Mouse (Mus musculus) effector memory CD4-positive, alpha-beta T cell, adult 5 months (primary cell): ENCODE measurements around the gene Apon. TPM values are rescaled to one million over a fixed set of nuclear protein-coding genes. Genes with fewer than 3 reads are reported as not detected.

Experiments used
- polyA plus RNA-seq: library from polyadenylated mRNA; unstranded; fragments of 100-300 nt; shearing (Covaris generic); gene quantifications from one replicate; pipeline ENCODE4 v1.2.1, GENCODE M21; 2017

Apon gene
- not detected for polyA plus RNA-seq

DNA sequence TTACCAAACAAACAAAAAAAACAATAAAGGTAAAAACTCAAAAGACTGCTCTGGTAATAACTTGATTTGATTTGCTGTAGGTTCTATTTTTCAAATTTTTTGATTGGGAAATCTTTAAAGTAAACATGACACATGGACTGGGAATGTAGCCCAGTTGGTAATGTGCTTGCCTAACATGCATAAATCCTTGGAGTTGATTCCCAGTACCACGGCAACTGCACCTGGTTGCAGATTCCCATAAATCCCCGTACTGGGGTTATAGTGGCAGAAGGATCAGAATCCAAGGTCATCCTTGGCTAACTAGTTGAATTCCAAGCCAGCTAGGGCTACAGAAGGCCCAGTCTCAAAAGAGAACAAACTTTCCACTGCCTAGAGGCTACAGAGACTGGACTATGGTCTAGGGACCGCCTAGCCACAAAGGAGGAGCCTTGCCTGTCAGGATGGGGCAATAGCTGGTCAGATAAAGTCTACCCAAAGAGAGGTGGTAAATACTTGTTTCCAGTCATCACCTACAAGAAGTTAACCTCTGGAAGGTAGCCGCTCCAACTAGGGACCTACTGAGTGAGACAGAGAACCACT, at the start of gene Apon:
Gene Apon, plus strand, starts transcription at position 420 of the 579 bp plus-strand sequence.

DNA sequence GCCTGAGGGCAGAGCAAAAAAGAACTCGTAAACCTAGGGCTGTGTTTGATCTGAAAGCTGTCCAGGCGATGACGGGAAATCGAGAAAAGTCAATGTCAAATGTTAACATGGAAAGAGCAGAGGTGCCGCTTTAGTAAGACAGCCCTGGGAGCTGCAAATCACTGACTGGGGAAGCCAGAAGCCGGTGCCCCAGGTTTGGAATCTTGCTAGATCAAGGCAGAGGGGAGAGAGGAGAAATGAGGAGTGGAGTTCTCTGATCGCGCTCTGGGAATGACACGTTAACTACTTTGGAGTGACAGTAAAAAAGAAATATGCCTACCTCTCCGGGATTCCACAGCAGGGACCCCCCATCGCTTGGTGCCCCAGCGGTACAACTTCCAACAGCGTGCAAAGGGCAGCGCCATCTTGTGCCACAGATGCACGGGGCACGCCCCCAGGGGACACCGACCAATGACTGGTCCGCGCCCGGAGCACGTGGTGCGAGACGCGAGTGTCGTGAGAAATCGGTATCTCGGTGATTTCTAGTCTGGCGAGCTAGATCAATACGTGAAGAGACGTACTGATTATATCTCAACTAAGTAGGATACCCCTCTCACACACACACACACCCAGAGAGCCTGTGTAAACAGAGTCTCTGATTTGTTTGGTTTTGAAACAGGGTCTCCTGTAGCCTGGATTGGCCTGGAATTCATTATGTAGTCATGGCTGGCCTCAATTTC, 42.3 kb upstream of the Apon start, which contains the start of gene Spryd4:
Gene Spryd4, minus strand, starts transcription at position 418 of the 719 bp plus-strand sequence.

DNA sequence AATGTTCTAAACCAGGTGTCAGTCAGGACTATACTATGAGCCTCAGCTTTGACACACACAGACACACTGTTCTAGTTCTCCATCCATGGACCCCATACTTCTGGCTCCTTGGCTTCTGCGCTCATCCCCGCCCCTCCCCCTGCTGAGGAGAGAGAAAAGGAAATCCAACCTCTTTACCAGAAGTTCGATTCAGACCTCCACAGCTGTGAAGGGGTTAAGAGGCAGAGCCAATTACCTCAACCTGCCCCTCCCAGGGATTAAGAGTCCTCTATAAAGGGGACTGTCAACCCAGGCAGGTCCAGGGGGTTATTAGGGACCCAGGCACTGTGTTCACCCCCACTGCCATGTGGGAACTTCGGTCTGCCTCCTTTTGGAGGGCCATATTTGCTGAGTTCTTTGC, 28.4 kb upstream of the Apon start, which contains the start of gene Mip:
Gene Mip, plus strand, starts transcription at position 301 of the 400 bp plus-strand sequence.

DNA sequence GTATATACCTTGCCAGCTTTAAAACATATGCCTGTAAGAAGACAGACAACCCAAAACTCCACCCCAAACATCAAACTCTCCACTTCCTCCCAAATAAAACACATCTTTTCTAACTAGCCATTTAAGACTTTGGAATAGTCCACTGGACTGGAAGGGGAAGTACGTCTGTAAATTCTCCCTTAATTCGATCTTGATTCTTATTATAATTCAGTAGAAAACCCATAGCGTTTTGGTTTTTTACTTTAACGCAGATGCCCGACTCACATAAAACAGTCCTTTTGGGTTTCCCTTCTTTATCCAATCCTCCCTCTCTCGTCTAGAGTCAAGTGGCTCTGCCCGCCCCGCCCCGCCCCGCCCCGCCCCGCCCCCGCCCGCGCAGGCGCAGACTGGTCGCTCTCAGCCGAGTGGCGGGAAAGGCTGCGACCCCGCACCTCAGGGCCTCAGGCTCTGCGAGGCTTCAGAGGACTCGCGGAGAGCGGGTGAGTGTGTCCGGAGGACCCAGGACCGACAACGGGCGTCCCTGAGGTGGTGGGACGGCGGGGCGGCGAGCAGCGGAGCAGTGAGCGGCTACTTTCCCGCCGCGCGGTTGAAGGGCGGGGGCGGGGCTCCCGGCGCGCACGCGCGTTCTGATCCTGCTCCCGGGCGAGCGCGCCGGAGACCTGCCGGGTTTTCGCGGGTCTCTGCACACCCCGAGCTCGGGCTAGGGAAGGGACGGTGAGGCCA, 22.0 kb upstream of the Apon start, which contains the start of gene Timeless:
Gene Timeless, plus strand, starts transcription at position 369 of the 723 bp plus-strand sequence.

DNA sequence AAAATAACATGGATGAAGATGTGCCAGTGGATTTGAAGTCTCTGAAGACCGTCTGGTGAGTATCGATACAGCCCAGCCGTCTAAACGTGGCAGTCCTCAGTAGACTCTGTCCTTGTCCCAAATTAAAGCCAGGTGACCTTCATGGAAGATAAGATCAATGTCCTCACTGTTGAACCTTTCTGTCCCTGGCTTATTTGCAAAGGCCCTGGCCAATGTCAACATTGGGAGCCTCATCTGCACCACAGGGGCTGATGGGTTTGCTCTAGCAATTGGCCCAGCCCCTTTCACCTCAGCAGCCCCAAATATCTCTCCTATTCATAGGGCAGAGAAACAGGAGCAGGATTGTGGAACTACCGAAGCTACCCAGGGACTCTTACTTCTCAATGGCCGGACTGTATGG, 14.5 kb downstream of the Apon start, which contains the start of gene Apof:
Gene Apof, plus strand, starts transcription at position 301 of the 400 bp plus-strand sequence.

DNA sequence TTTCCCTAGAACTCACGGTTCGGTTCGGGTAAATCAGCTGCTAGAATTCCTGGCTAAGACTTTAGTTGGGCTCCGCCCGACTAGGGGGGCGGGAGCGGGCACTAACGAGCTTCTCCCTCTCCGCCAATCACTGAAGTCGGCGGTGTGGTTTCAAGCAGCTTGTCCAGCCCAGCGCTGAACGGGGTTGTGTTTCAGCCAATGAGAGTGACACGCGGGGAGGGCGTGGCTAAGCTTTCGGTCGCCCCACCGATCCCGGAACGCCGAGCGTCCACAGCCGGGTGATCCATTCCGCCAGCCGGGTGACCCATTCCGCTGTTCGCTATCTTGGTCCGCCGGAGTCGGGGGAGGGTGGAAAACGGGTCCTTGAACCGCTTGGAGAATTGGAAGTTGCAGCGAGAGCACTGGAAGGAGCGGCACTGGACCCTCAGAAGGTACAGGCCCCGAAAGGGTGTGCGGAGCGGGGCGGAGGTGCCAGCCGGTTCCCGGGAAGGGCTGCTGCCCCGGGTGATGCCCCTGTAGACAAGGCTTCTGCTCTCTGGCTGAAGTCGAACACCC, 16.5 kb downstream of the Apon start, which contains the start of gene Stat2:
Gene Stat2, plus strand, starts transcription at position 273 of the 555 bp plus-strand sequence.

DNA sequence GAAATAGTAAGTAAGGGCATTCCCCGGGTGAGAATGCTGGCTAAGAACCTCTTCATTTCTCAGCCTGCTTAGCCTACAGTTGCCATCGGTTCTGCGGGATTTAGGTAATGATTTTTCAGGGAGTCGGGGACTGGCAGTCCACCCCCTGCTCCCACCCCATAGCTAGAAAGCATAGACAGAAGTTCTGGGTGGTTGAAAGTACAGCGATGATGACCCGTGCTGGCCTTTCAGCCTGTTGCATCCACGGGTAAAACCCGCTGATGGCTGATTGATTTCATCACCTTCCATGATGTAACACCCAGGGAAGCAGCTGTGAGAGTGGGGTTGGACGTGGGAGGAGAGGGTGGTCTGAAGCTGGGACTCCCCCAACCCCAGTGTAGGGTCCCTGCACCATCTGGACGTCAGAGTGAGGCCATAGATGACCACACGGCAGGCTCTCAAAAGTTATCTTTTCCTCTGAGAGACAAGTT, 44.8 kb downstream of the Apon start, which contains the start of gene Il23a:
Gene Il23a, minus strand, starts transcription at position 51 of the 470 bp plus-strand sequence.

DNA sequence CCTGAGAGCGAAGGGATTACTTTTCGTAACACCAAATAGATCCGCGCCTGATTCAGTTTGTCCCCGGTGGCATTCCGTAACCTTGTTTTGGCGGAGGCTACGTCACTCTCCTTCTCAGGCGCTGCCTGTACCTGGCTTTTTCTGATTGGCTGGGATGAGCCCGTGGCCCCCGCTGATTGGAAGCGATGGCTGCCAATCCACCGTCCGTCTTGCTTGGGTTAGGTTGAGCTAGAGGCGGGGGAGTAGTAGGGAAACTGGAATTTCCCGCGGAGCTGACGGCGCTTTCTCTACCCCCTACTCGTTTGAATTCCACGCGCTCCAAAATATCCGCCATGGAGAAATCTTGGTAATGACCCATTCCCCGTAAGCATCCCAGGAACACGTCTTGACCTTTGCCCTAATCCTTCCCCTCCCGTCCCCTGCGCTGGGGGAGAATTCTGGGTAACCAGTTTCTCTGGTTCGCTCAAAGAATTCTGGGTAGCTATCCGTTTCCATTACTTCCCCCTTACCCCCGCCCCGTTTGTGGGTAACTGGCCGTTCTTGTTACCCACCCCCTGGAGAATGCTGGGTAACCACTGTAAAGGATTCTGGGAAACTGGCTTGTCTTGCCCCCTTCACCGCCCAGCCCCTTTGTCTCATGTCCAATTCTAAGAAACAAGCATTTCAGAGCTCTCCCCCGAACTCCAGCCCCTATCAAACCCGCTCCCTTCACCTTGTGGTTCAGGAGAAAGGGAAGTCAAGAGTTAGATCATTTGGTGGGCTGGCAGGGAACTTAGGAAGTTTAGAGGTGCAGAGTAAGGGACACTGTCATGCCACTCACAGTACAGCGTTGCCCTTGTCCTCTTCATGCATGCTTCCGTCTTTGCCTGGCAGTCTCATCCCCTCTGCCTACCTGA, 49.5 kb downstream of the Apon start, which contains the start of gene Pan2:
Gene Pan2, plus strand, starts transcription at position 210 of the 896 bp plus-strand sequence.

Other genes with a start within 250 kb of the Apon start
- gene Hsd17b6, start 246.5 kb upstream of the Apon start, polyA plus RNA-seq = not detected
- gene Prim1, start 238.9 kb upstream of the Apon start, polyA plus RNA-seq = 12.5 TPM
- gene Naca, start 218.5 kb upstream of the Apon start, polyA plus RNA-seq = 434 TPM
- gene Ptges3, start 195.1 kb upstream of the Apon start, polyA plus RNA-seq = 208 TPM
- gene Atp5b, start 170.8 kb upstream of the Apon start, polyA plus RNA-seq = 1,081 TPM
- gene Baz2a, start 162.5 kb upstream of the Apon start, polyA plus RNA-seq = 57.3 TPM
- gene Rbms2, start 73.8 kb upstream of the Apon start, polyA plus RNA-seq = 32.3 TPM
- 4.7 TPM for gene Gls2, start 59.6 kb upstream of the Apon start, polyA plus RNA-seq
- gene Spryd4, start 42.3 kb upstream of the Apon start, polyA plus RNA-seq = 13.5 TPM
- not detected for gene Mip, start 28.3 kb upstream of the Apon start, polyA plus RNA-seq
- 8.9 TPM for gene Timeless, start 22.0 kb upstream of the Apon start, polyA plus RNA-seq
- not detected for gene Apof, start 14.6 kb downstream of the Apon start, polyA plus RNA-seq
- 34.0 TPM for gene Stat2, start 16.5 kb downstream of the Apon start, polyA plus RNA-seq
- not detected for gene Il23a, start 44.7 kb downstream of the Apon start, polyA plus RNA-seq
- gene Pan2, start 49.2 kb downstream of the Apon start, polyA plus RNA-seq = 38.5 TPM
- gene Cnpy2, start 68.4 kb downstream of the Apon start, polyA plus RNA-seq = 20.3 TPM
- 107 TPM for gene Cs, start 83.6 kb downstream of the Apon start, polyA plus RNA-seq
- 24.7 TPM for gene Coq10a, start 114.9 kb downstream of the Apon start, polyA plus RNA-seq
- gene Ankrd52, start 123.0 kb downstream of the Apon start, polyA plus RNA-seq = 6.6 TPM
- not detected for gene Slc39a5, start 147.1 kb downstream of the Apon start, polyA plus RNA-seq
- 47.4 TPM for gene Nabp2, start 157.4 kb downstream of the Apon start, polyA plus RNA-seq
- 24.5 TPM for gene Rnf41, start 157.6 kb downstream of the Apon start, polyA plus RNA-seq
- 86.8 TPM for gene Smarcc2, start 205.2 kb downstream of the Apon start, polyA plus RNA-seq
- gene Myl6, start 240.0 kb downstream of the Apon start, polyA plus RNA-seq = 1,164 TPM
- 2.0 TPM for gene Myl6b, start 244.6 kb downstream of the Apon start, polyA plus RNA-seq